Mouse (Mus musculus): ENCODE data around the gene Taok3. TPM values are rescaled to one million over a fixed set of nuclear protein-coding genes. Genes with fewer than 3 reads are reported as not detected.

The Taok3 gene
- polyA plus RNA-seq, 1 experiment from 2014 or later: 20.1 TPM

GRCm38 (mm10) chr5:117240321-117240731 is 120.4 kb downstream of the Taok3 start:
- ATAC-seq (ENCODE audit: low FRiP score, low TSS enrichment): no peak
- Histone ChIP-seq H3K9me3 (ENCODE audit: low read length) (no peaks in the 10 kb centered on the region), H3K4me2 (replicated peaks; ENCODE audit: low read depth, low read length) (peak overlapping the region; percentile 95), H3K36me3 (ENCODE audit: insufficient read depth, low read length) (no peaks in the 10 kb centered on the region), H3K27me3 (ENCODE audit: insufficient read depth, low read length) (no peaks in the 10 kb centered on the region), H3K27ac (ENCODE audit: low read length) (peak overlapping the region; percentile 25; the same call in 1 of the 2 replicates), H3K4me1 (ENCODE audit: insufficient read depth, low read length) (peaks cover 10% of the 10 kb centered on the region), H3K9ac (replicated peaks; ENCODE audit: low read length) (peak overlapping the region; percentile 68), H3K4me3 (ENCODE audit: low read length) (peak overlapping the region; percentile 56)
- 2% methylated on average over 12 of the region's 12 CpGs for WGBS

GRCm38 (mm10) chr5:117240761-117241322 is 120.9 kb downstream of the Taok3 start:
- peak overlapping the region; percentile 56 for H3K4me3 ChIP-seq (ENCODE audit: low read length)
- 2% methylated on average over 32 of the region's 32 CpGs for WGBS
- H3K4me2 ChIP-seq (replicated peaks; ENCODE audit: low read depth, low read length): peak overlapping the region; percentile 95
- H3K4me1 ChIP-seq (ENCODE audit: insufficient read depth, low read length): peaks cover 10% of the 10 kb centered on the region
- H3K36me3 ChIP-seq (ENCODE audit: insufficient read depth, low read length): no peaks in the 10 kb centered on the region
- H3K9me3 ChIP-seq (ENCODE audit: low read length): no peaks in the 10 kb centered on the region
- peak; percentile 49; the same call in 1 of the 2 replicates for ATAC-seq (ENCODE audit: low FRiP score, low TSS enrichment)
- peak overlapping the region; percentile 25; the same call in 1 of the 2 replicates for H3K27ac ChIP-seq (ENCODE audit: low read length)
- peak overlapping the region; percentile 68 for H3K9ac ChIP-seq (replicated peaks; ENCODE audit: low read length)
- no peaks in the 10 kb centered on the region for H3K27me3 ChIP-seq (ENCODE audit: insufficient read depth, low read length)

GRCm38 (mm10) chr5:117241935-117242531 is 122.1 kb downstream of the Taok3 start:
- no peak overlapping the region for H3K27ac ChIP-seq (ENCODE audit: low read length)
- H3K9me3 ChIP-seq (ENCODE audit: low read length): no peaks in the 10 kb centered on the region
- no peaks in the 10 kb centered on the region for H3K27me3 ChIP-seq (ENCODE audit: insufficient read depth, low read length)
- 45% methylated on average over 16 of the region's 16 CpGs for WGBS
- peak overlapping the region; percentile 37; the same call in 1 of the 2 replicates for H3K4me2 ChIP-seq (replicated peaks; ENCODE audit: low read depth, low read length)
- H3K4me1 ChIP-seq (ENCODE audit: insufficient read depth, low read length): peaks cover 10% of the 10 kb centered on the region
- no peak overlapping the region for H3K4me3 ChIP-seq (ENCODE audit: low read length)
- no peak overlapping the region for H3K9ac ChIP-seq (replicated peaks; ENCODE audit: low read length)
- no peaks in the 10 kb centered on the region for H3K36me3 ChIP-seq (ENCODE audit: insufficient read depth, low read length)
- no peak for ATAC-seq (ENCODE audit: low FRiP score, low TSS enrichment)

GRCm38 (mm10) chr5:117242671-117243478 is 122.9 kb downstream of the Taok3 start:
- H3K4me2 ChIP-seq (replicated peaks; ENCODE audit: low read depth, low read length): peak overlapping the region; percentile 37
- no peaks in the 10 kb centered on the region for H3K9me3 ChIP-seq (ENCODE audit: low read length)
- H3K27ac ChIP-seq (ENCODE audit: low read length): no peak overlapping the region
- WGBS: 35% methylated on average over 22 of the region's 22 CpGs
- H3K4me3 ChIP-seq (ENCODE audit: low read length): peak overlapping the region; percentile 28
- H3K4me1 ChIP-seq (ENCODE audit: insufficient read depth, low read length): peaks cover 10% of the 10 kb centered on the region
- H3K27me3 ChIP-seq (ENCODE audit: insufficient read depth, low read length): no peaks in the 10 kb centered on the region
- ATAC-seq (ENCODE audit: low FRiP score, low TSS enrichment): peak; percentile 49
- no peak overlapping the region for H3K9ac ChIP-seq (replicated peaks; ENCODE audit: low read length)
- H3K36me3 ChIP-seq (ENCODE audit: insufficient read depth, low read length): no peaks in the 10 kb centered on the region

- H3K9me3 ChIP-seq (ENCODE audit: low read length): no peaks in the 10 kb centered on the region
- ATAC-seq (ENCODE audit: low FRiP score, low TSS enrichment): no peak
- 90% methylated on average over 8 of the region's 8 CpGs for WGBS
Observed at GRCm38 (mm10) chr5:117245170-117245569, 125.2 kb downstream of the Taok3 start.

GRCm38 (mm10) chr5:117248351-117248750 is 128.4 kb downstream of the Taok3 start:
- Histone ChIP-seq H3K4me3 (ENCODE audit: low read length) (no peak overlapping the region), H3K4me1 (ENCODE audit: insufficient read depth, low read length) (0 out of 2 replicates have a peak, but pooled peaks cover 4% of the 10 kb centered on the region), H3K4me2 (replicated peaks; ENCODE audit: low read depth, low read length) (no peak overlapping the region), H3K9me3 (ENCODE audit: low read length) (no peaks in the 10 kb centered on the region), H3K27me3 (ENCODE audit: insufficient read depth, low read length) (no peaks in the 10 kb centered on the region), H3K9ac (replicated peaks; ENCODE audit: low read length) (no peak overlapping the region), H3K36me3 (ENCODE audit: insufficient read depth, low read length) (peaks cover 5% of the 10 kb centered on the region; the same call in 1 of the 2 replicates), H3K27ac (ENCODE audit: low read length) (no peak overlapping the region)
- whole genome bisulfite sequencing: 31% methylated on average over 10 of the region's 10 CpGs
- ATAC-seq (ENCODE audit: low FRiP score, low TSS enrichment): no peak

More at GRCm38 (mm10) chr5:117245170-117245569, 125.2 kb downstream of the Taok3 start:
- Histone ChIP-seq H3K27ac (ENCODE audit: low read length) (no peak overlapping the region), H3K4me2 (replicated peaks; ENCODE audit: low read depth, low read length) (no peak overlapping the region), H3K9ac (replicated peaks; ENCODE audit: low read length) (no peak overlapping the region), H3K36me3 (ENCODE audit: insufficient read depth, low read length) (no peaks in the 10 kb centered on the region), H3K27me3 (ENCODE audit: insufficient read depth, low read length) (no peaks in the 10 kb centered on the region), H3K4me1 (ENCODE audit: insufficient read depth, low read length) (peaks cover 15% of the 10 kb centered on the region), H3K4me3 (ENCODE audit: low read length) (no peak overlapping the region)

GRCm38 (mm10) chr5:117250796-117251195 is 130.9 kb downstream of the Taok3 start:
- Histone ChIP-seq H3K27ac (ENCODE audit: low read length) (no peak overlapping the region), H3K4me1 (ENCODE audit: insufficient read depth, low read length) (0 out of 2 replicates have a peak, but pooled peaks cover 4% of the 10 kb centered on the region), H3K9ac (replicated peaks; ENCODE audit: low read length) (no peak overlapping the region), H3K4me3 (ENCODE audit: low read length) (no peak overlapping the region), H3K4me2 (replicated peaks; ENCODE audit: low read depth, low read length) (no peak overlapping the region), H3K27me3 (ENCODE audit: insufficient read depth, low read length) (no peaks in the 10 kb centered on the region), H3K9me3 (ENCODE audit: low read length) (no peaks in the 10 kb centered on the region), H3K36me3 (ENCODE audit: insufficient read depth, low read length) (peaks cover 5% of the 10 kb centered on the region; the same call in 1 of the 2 replicates)
- WGBS: 63% methylated on average over 22 of the region's 24 CpGs
- ATAC-seq (ENCODE audit: low FRiP score, low TSS enrichment): no peak

- WGBS: 93% methylated on average over 3 of the region's 3 CpGs
- H3K4me2 ChIP-seq (replicated peaks; ENCODE audit: low read depth, low read length): no peak overlapping the region
- no peak overlapping the region for H3K9ac ChIP-seq (replicated peaks; ENCODE audit: low read length)
- no peaks in the 10 kb centered on the region for H3K27me3 ChIP-seq (ENCODE audit: insufficient read depth, low read length)
- no peak overlapping the region for H3K4me3 ChIP-seq (ENCODE audit: low read length)
- H3K9me3 ChIP-seq (ENCODE audit: low read length): no peaks in the 10 kb centered on the region
- peaks cover 9% of the 10 kb centered on the region for H3K36me3 ChIP-seq (ENCODE audit: insufficient read depth, low read length)
- H3K27ac ChIP-seq (ENCODE audit: low read length): no peak overlapping the region
- 0 out of 2 replicates have a peak, but pooled peaks cover 4% of the 10 kb centered on the region for H3K4me1 ChIP-seq (ENCODE audit: insufficient read depth, low read length)
- ATAC-seq (ENCODE audit: low FRiP score, low TSS enrichment): no peak
Observed at GRCm38 (mm10) chr5:117251763-117252162, 131.8 kb downstream of the Taok3 start.

GRCm38 (mm10) chr5:117258276-117258675 is 138.3 kb downstream of the Taok3 start:
- Histone ChIP-seq H3K4me1 (ENCODE audit: insufficient read depth, low read length) (no peaks in the 10 kb centered on the region), H3K9ac (replicated peaks; ENCODE audit: low read length) (no peak overlapping the region), H3K36me3 (ENCODE audit: insufficient read depth, low read length) (peaks cover 9% of the 10 kb centered on the region), H3K4me3 (ENCODE audit: low read length) (no peak overlapping the region), H3K27me3 (ENCODE audit: insufficient read depth, low read length) (no peaks in the 10 kb centered on the region), H3K9me3 (ENCODE audit: low read length) (no peaks in the 10 kb centered on the region), H3K4me2 (replicated peaks; ENCODE audit: low read depth, low read length) (no peak overlapping the region), H3K27ac (ENCODE audit: low read length) (no peak overlapping the region)
- 85% methylated on average over 15 of the region's 15 CpGs for WGBS
- no peak for ATAC-seq (ENCODE audit: low FRiP score, low TSS enrichment)

Measured in kidney, embryonic 16.5 days (tissue).